Mouse (Mus musculus) forebrain, postnatal 0 days (tissue): ENCODE results near the gene Pde2a. TPM values are rescaled to one million over a fixed set of nuclear protein-coding genes. Genes with fewer than 3 reads are reported as not detected.

Experiments
- ATAC-seq: fragments of 200-750 bp; cut with Nextera tagmentation; 2 replicates; pipeline ENCODE4 v1.8.0; 2017; ENCODE audit warnings: mild to moderate bottlenecking, moderate library complexity
- DNase-seq: peaks from one replicate; pipeline ENCODE4 v3.0.0-alpha.2; 2015
- H3K27ac ChIP-seq: fragments of 300-500 bp; sonication (generic); 2 replicates; pipeline ENCODE4 v1.5.1; 2014; ENCODE audit warnings: low read depth, mild to moderate bottlenecking, antibody characterized with exemption, low read length, moderate library complexity, mixed read lengths
- H3K27me3 ChIP-seq: fragments of 300-500 bp; sonication (generic); 2 replicates; pipeline ENCODE4 v1.6.1; 2014; ENCODE audit warnings: mild to moderate bottlenecking, low read length, mixed read lengths; ENCODE audit not compliant: insufficient read depth
- H3K36me3 ChIP-seq: fragments of 300-500 bp; sonication (generic); 2 replicates; pipeline ENCODE4 v1.6.1; 2014; ENCODE audit warnings: mild to moderate bottlenecking, moderate library complexity; ENCODE audit not compliant: insufficient read depth
- H3K4me1 ChIP-seq: fragments of 300-500 bp; sonication (generic); 2 replicates; pipeline ENCODE4 v1.6.1; 2014; ENCODE audit warnings: antibody characterized with exemption; ENCODE audit not compliant: insufficient read depth
- H3K4me2 ChIP-seq: fragments of 300-500 bp; sonication (generic); 2 replicates; pipeline ENCODE4 v1.6.1; 2014; ENCODE audit warnings: low read depth, mild to moderate bottlenecking, moderate library complexity
- H3K4me3 ChIP-seq: fragments of 300-500 bp; sonication (generic); 2 replicates; pipeline ENCODE4 v1.5.1; 2014; ENCODE audit warnings: low read depth, low read length, mixed read lengths
- H3K9ac ChIP-seq: fragments of 300-500 bp; sonication (generic); 2 replicates; pipeline ENCODE4 v1.6.1; 2014; ENCODE audit warnings: mild to moderate bottlenecking
- H3K9me3 ChIP-seq: fragments of 300-500 bp; sonication (generic); 2 replicates; pipeline ENCODE4 v1.6.1; 2016; ENCODE audit warnings: low read length
- CTCF ChIP-seq: sonication (generic); IDR thresholded peaks from 2 replicates; pipeline ENCODE4 v1.5.1; 2016; ENCODE audit warnings: antibody characterized with exemption, control low read depth, low read depth
- WGBS: fragments of 180-500 bp; shearing (Covaris S2); extraction: QIAGEN DNeasy Blood & Tissue Kit; methylation state at CpG from one replicate; pipeline ENCODE4 v1.1.7; 2014; 5-methylcytosine and 5-hydroxymethylcytosine counted together
- polyA plus RNA-seq: library from polyadenylated mRNA; unstranded; fragments of >200 nt; fragmentation: Nextera tagmentation; extraction: Ambion mirVana; gene quantifications from 2 replicates; pipeline ENCODE4 v1.2.1, GENCODE M21; 2015
- total RNA-seq: library from RNA; depleted of rRNA; stranded (reverse); fragments of >200 nt; gene quantifications from 2 replicates; pipeline ENCODE4 v1.2.3, GENCODE M21; 2014

The Pde2a gene
- total and polyA plus RNA-seq, 2 experiments from 2014 or later, result 72.4 to 94.2 TPM

DNA sequence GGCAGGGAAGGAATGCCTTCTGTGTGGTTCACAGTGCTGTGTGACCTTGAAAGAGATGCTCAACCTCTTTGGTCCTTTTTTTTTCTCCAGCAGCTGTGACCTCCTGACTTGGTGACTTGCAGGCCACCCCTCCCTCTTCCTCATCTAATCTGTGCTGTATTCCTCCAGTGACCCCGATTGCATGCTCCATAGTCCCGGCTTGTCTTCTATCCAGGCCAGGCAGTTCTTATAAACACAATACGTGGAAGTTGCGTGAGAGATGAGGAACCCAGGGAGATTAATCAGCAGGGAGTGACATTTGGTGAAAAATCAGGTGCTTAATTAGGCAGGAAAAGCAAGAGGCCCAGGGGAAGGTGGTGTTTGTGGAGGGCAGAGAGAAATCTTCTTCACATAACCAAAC lies 69.5 kb downstream of the Pde2a start:
- ATAC-seq, result no peak
- 42% methylated on average over 4 of the region's 4 CpGs for WGBS
- no peaks in the 10 kb centered on the region for H3K36me3 ChIP-seq
- H3K27me3 ChIP-seq, result no peaks in the 10 kb centered on the region
- no peak overlapping the region for H3K4me2 ChIP-seq
- no peaks in the 10 kb centered on the region for H3K4me1 ChIP-seq
- H3K4me3 ChIP-seq, result no peak overlapping the region
- DNase-seq, result no peak
- H3K9me3 ChIP-seq, result no peaks in the 10 kb centered on the region
- no peak for TF ChIP-seq CTCF
- no peak overlapping the region for H3K9ac ChIP-seq
- H3K27ac ChIP-seq, result no peak overlapping the region

DNA sequence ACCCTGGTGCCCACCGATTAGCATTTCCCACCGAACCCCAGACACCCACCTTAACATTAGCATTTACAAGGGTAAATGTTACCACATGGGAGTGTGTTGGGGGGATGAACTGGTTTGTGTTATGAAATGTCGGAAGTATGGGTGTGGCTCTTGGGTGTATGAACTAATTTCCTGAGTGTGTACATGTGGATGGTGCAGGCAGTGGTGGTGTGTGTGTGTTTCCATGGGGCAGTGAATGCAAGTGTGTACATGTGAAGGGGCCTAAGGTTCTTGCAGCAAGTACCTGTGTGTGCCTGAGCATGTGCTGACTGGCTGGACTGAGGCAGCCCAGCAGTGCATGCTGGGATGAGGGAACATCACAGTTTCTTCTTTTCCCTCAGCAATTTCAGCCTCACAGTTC lies 76.9 kb downstream of the Pde2a start:
- no peak overlapping the region for H3K4me2 ChIP-seq
- peaks cover 7% of the 10 kb centered on the region for H3K36me3 ChIP-seq
- H3K9ac ChIP-seq, result no peak overlapping the region
- no peaks in the 10 kb centered on the region for H3K4me1 ChIP-seq
- DNase-seq (no peak), ATAC-seq (no peak)
- H3K27me3 ChIP-seq, result no peaks in the 10 kb centered on the region
- 86% methylated on average over 3 of the region's 3 CpGs for WGBS
- H3K27ac ChIP-seq, result no peak overlapping the region
- no peak overlapping the region for H3K4me3 ChIP-seq
- H3K9me3 ChIP-seq, result no peaks in the 10 kb centered on the region
- no peak for TF ChIP-seq CTCF

DNA sequence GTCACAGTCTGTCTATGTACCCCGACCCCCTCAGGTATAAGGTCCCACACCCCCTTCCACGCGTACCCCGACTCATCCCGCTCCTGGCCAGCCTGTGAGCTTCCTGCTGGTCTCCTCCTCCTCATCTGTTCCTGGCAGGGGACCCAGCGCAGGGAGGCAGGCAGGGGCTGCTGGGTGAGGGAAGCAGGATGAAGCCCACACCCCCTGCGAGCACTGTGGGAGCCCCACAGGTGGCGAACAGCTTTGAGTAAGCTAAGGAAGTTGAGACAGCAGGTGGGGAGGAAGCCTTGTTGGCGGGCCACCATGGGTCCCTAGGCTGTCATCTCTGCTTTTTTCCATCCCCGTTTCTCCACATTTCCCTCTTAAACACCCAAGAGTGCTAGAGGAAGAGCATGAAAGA lies 77.8 kb downstream of the Pde2a start:
- 46% methylated on average over 10 of the region's 10 CpGs for WGBS
- TF ChIP-seq CTCF, result no peak
- Histone ChIP-seq H3K4me3 (no peak overlapping the region), H3K27me3 (no peaks in the 10 kb centered on the region), H3K27ac (no peak overlapping the region), H3K9me3 (no peaks in the 10 kb centered on the region), H3K4me1 (no peaks in the 10 kb centered on the region), H3K4me2 (no peak overlapping the region), H3K9ac (no peak overlapping the region), H3K36me3 (peaks cover 8% of the 10 kb centered on the region)
- peak; percentile 19; the same call in 1 of the 2 replicates for ATAC-seq
- no peak for DNase-seq

DNA sequence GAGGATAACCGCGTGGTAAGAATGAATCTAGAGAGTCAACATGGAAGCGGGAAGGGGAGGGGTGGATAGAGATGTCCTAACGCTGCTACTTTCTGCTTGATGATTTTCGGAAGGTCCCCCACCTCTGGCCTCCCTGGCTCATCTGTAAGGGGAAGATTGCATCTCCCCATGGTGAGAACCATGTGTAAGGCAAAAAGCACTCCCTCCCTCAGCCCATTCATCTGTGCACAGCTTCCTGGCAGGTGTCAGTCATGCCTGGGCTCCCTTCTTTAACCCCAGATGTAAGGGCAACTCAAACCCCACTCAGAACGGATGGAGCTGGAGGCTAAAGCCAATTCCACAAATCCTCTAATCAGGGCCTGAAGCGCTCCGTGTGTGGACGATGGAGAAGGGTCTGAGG lies 78.2 kb downstream of the Pde2a start:
- Histone ChIP-seq H3K36me3 (peaks cover 10% of the 10 kb centered on the region), H3K27me3 (no peaks in the 10 kb centered on the region), H3K4me3 (no peak overlapping the region), H3K9ac (no peak overlapping the region), H3K9me3 (no peaks in the 10 kb centered on the region), H3K27ac (no peak overlapping the region), H3K4me1 (no peaks in the 10 kb centered on the region), H3K4me2 (no peak overlapping the region)
- DNase-seq (no peak), ATAC-seq (no peak)
- 79% methylated on average over 9 of the region's 9 CpGs for WGBS
- no peak for TF ChIP-seq CTCF

DNA sequence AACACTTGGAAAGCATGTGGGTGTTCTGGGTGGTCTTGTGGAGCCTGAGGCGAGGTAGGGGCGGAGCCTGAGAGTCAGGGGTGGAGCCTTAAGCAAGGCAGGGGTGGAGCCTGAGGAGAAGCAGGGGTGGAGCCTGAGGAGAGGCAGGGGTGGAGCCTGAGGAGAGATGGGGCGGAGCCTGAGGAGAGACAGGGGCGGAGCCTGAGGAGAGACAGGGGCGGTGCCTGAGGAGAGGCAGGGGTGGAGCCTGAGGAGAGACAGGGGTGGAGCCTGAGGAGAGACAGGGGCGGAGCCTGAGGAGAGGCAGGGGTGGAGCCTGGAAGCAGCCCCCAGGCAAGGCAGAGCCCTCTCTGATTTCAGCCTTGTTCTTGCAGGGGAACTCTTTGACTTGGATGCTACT lies 79.7 kb downstream of the Pde2a start:
- ATAC-seq (no peak), DNase-seq (no peak)
- Histone ChIP-seq H3K4me1 (no peaks in the 10 kb centered on the region), H3K27me3 (no peaks in the 10 kb centered on the region), H3K27ac (no peak overlapping the region), H3K4me2 (no peak overlapping the region), H3K36me3 (peaks cover 25% of the 10 kb centered on the region), H3K9me3 (no peaks in the 10 kb centered on the region), H3K9ac (no peak overlapping the region), H3K4me3 (no peak overlapping the region)
- no peak for TF ChIP-seq CTCF
- 85% methylated on average over 6 of the region's 6 CpGs for WGBS

DNA sequence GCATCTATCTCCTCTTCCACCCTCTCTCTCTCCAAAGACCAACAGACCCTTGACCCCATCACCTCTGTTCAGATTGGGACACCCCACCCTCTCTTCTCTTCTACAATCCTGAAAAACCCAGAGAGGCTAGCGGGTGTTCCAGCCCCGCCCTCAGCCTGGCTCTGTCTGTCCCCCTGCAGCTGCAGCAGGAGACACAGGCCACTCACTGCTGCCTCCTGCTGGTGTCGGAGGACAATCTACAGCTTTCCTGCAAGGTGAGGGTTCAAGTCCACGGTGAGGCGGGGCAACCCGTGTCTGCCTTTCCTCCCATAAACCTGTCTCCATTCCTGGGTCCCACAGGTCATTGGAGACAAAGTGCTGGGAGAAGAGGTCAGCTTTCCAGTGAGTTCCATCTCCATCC lies 80.2 kb downstream of the Pde2a start:
- H3K36me3 ChIP-seq, result peaks cover 26% of the 10 kb centered on the region
- no peak overlapping the region for H3K27ac ChIP-seq
- TF ChIP-seq CTCF, result peak; percentile 40
- H3K4me2 ChIP-seq, result no peak overlapping the region
- H3K4me1 ChIP-seq, result no peaks in the 10 kb centered on the region
- H3K27me3 ChIP-seq, result no peaks in the 10 kb centered on the region
- ATAC-seq (no peak), DNase-seq (no peak)
- H3K4me3 ChIP-seq, result no peak overlapping the region
- no peak overlapping the region for H3K9ac ChIP-seq
- no peaks in the 10 kb centered on the region for H3K9me3 ChIP-seq
- WGBS, result 79% methylated on average over 6 of the region's 6 CpGs

DNA sequence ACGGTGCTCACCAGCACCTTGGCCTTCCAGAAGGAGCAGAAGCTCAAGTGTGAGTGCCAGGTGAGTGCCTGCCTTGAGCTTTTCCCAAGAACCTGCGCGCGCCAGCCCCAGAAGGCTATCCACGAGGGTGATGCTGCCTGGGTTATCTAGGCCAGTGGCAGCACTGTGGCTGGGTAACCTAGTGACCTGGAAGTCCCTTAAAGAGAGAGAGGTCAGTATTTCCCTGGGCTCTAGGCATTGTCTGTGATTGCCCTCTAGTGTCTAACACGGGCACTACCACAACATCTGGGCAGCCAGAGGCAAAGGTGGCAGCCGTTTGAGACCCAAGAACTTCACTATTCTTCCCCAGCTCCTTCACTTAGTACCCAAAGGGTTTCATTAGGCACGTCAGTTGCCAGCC lies 81.9 kb downstream of the Pde2a start:
- no peak overlapping the region for H3K9ac ChIP-seq
- H3K36me3 ChIP-seq, result peaks cover 34% of the 10 kb centered on the region
- no peak overlapping the region for H3K4me2 ChIP-seq
- H3K27me3 ChIP-seq, result no peaks in the 10 kb centered on the region
- DNase-seq, result peak; percentile 60
- 30% methylated on average over 8 of the region's 8 CpGs for WGBS
- H3K9me3 ChIP-seq, result no peaks in the 10 kb centered on the region
- no peak overlapping the region for H3K27ac ChIP-seq
- no peaks in the 10 kb centered on the region for H3K4me1 ChIP-seq
- TF ChIP-seq CTCF, result peak; percentile 84
- no peak overlapping the region for H3K4me3 ChIP-seq
- no peak; the same call in 1 of the 2 replicates for ATAC-seq

DNA sequence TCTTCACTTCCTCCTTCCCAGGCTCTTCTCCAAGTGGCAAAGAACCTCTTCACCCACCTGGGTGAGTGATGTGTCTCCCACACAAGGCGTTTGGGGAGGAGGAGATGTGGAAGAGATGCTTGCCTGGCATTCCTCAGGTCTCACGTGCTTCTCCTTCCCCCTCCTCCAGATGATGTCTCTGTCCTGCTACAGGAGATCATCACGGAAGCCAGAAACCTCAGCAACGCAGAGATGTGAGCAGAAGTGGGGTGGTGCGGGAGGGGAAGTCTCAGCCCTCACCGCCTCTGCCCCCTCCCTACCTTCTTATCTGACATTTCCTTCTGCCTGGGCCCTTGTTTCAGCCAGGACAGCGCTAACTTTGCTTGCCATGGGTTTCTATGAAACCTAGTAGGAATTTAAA lies 82.3 kb downstream of the Pde2a start:
- H3K27me3 ChIP-seq, result no peaks in the 10 kb centered on the region
- ATAC-seq, result no peak
- TF ChIP-seq CTCF, result no peak

More for the DNA sequence above, 82.3 kb downstream of the Pde2a start:
- no peak overlapping the region for H3K4me2 ChIP-seq
- no peaks in the 10 kb centered on the region for H3K4me1 ChIP-seq
- no peak overlapping the region for H3K4me3 ChIP-seq
- 50% methylated on average over 7 of the region's 7 CpGs for WGBS
- no peak for DNase-seq
- no peak overlapping the region for H3K27ac ChIP-seq
- no peaks in the 10 kb centered on the region for H3K9me3 ChIP-seq
- peaks cover 38% of the 10 kb centered on the region for H3K36me3 ChIP-seq
- H3K9ac ChIP-seq, result no peak overlapping the region
